Mouse (Mus musculus) E14TG2a.4 (cell line): ENCODE results near the gene Col6a5.

Source experiments
- CTCF ChIP-seq: conservative IDR thresholded peaks from 2 replicates; pipeline ENCODE4 v1.5.1; 2014; ENCODE audit warnings: low read length
- NANOG ChIP-seq: IDR thresholded peaks from 2 replicates; pipeline ENCODE4 v1.6.1; 2014; ENCODE audit warnings: borderline replicate concordance, low read length, mixed read lengths
- POU5F1 ChIP-seq: IDR thresholded peaks from 2 replicates; pipeline ENCODE4 v1.6.1; 2014; ENCODE audit warnings: low read length, borderline replicate concordance

DNA sequence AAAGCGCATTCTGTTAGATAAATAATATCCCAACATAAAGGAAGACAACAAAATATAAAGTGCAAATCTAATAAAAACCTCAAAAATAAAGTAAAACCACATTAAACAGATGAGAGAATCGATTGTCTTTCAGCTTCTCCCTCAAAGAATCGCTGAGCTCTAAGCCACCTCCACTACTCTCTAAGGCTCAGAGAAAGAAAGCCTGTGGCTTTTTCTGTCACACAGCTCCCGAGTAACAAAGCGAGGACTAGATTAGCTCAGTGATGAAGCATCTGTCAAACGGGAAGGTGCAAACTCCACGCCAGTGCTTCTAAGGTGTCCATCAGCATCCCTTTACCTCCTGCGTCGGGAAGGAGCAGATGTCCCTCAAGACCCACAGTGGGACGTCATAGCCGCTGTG is 37.5 kb upstream of the Col6a5 start:
- TF ChIP-seq CTCF (no peak), POU5F1 (no peak), NANOG (no peak)
